9 mouse cellular contexts compared by ENCODE assay signal in genomic region chr12:71748731-71749130, GRCm38 (mm10).
DNase-seq lines count a peak whose midpoint lies in the region; ATAC-seq and TF ChIP-seq lines count a peak whose summit lies in the region.
"Had no signal": no experiment of that assay in that cellular context is flagged by ENCODE, and none has a peak within 500 bp of the region (broad histone marks: within the 10 kb centered on the region; RNA-seq: fewer than 3 reads in every experiment).

No protein-coding gene starts in this region.

- H3K4me2 ChIP-seq in forebrain, embryonic 13.5 days: 0 out of 2 replicates have a peak overlapping the region, but pooled peaks have one; percentile 7
- no peak overlapping the region for H3K4me2 ChIP-seq in intestine, postnatal 0 days (replicated peaks; ENCODE audit: low read depth)

- H3K9me3 ChIP-seq in forebrain, embryonic 13.5 days (replicated peaks): no peaks in the 10 kb centered on the region
- no peaks in the 10 kb centered on the region for H3K9me3 ChIP-seq in forebrain, embryonic 10.5 days
- H3K9me3 ChIP-seq in intestine, postnatal 0 days (ENCODE audit: control insufficient read depth): no peaks in the 10 kb centered on the region

- H3K9ac ChIP-seq in forebrain, embryonic 13.5 days: no peak overlapping the region
- no peak overlapping the region for H3K9ac ChIP-seq in intestine, postnatal 0 days (ENCODE audit: low read depth, low read length)

- no peak overlapping the region for H3K4me3 ChIP-seq in forebrain, embryonic 13.5 days
- no peak overlapping the region for H3K4me3 ChIP-seq in forebrain, embryonic 10.5 days
- no peak overlapping the region for H3K4me3 ChIP-seq in intestine, postnatal 0 days (ENCODE audit: low read depth, low read length)
- H3K4me3 ChIP-seq: erythroblast, embryonic 14.5 days had no signal

- no peak for TF ChIP-seq CTCF in intestine, postnatal 0 days (IDR thresholded peaks at IDR 0.05; ENCODE audit: low read depth)

- peak overlapping the region; percentile 76 for H3K27ac ChIP-seq in forebrain, embryonic 13.5 days
- H3K27ac ChIP-seq in forebrain, embryonic 10.5 days: no peak overlapping the region
- H3K27ac ChIP-seq in intestine, postnatal 0 days (ENCODE audit: low read depth, low read length): peak overlapping the region; percentile 30; the same call in 1 of the 2 replicates

- ATAC-seq in forebrain, embryonic 13.5 days: peak; percentile 72; the same call in 1 of the 2 replicates
- no peak for ATAC-seq in intestine, postnatal 0 days

- no peak for DNase-seq in forebrain, embryonic 10.5 days (ENCODE audit: extremely low spot score, low spot score)
- DNase-seq in cerebellum, adult 8-10 months: peak; percentile 50
- peak; percentile 64 for DNase-seq in gastrocnemius, postnatal 14 days
- peak; percentile 29 to 83 for DNase-seq in left cerebral cortex, adult 8-10 months (ENCODE audit: low spot score in 2 of 2)
- peak; percentile 45 for DNase-seq in ovary, postnatal 36 days (ENCODE audit: low spot score)
- no peak for DNase-seq in thymus, postnatal 36 days

- intact Hi-C loops in gastrocnemius, postnatal 14 days (cut with DNase I; ENCODE audit: low total_unique reads): loop anchor here (5.0 kb wide), 1 partner anchor 674 kb away; no protein-coding TSS in a partner anchor

- H3K27me3 ChIP-seq in forebrain, embryonic 13.5 days: no peaks in the 10 kb centered on the region
- H3K27me3 ChIP-seq in forebrain, embryonic 10.5 days (ENCODE audit: poor library complexity, severe bottlenecking): no peaks in the 10 kb centered on the region
- H3K27me3 ChIP-seq in intestine, postnatal 0 days (replicated peaks; ENCODE audit: control insufficient read depth, insufficient read depth, low read length): no peaks in the 10 kb centered on the region

- H3K36me3 ChIP-seq in forebrain, embryonic 13.5 days (ENCODE audit: poor library complexity, severe bottlenecking): no peaks in the 10 kb centered on the region
- H3K36me3 ChIP-seq in forebrain, embryonic 10.5 days (replicated peaks): no peaks in the 10 kb centered on the region
- H3K36me3 ChIP-seq in intestine, postnatal 0 days (ENCODE audit: control insufficient read depth, insufficient read depth): no peaks in the 10 kb centered on the region

- H3K4me1 ChIP-seq in forebrain, embryonic 13.5 days: peaks cover 9% of the 10 kb centered on the region
- H3K4me1 ChIP-seq in forebrain, embryonic 10.5 days: peaks cover 9% of the 10 kb centered on the region; the same call in 1 of the 2 replicates
- no peaks in the 10 kb centered on the region for H3K4me1 ChIP-seq in intestine, postnatal 0 days (replicated peaks; ENCODE audit: control insufficient read depth, insufficient read depth, low read length)

- 84% methylated on average over 4 of the region's 4 CpGs for WGBS in forebrain, embryonic 13.5 days
- 79% methylated on average over 4 of the region's 4 CpGs for WGBS in forebrain, embryonic 10.5 days
- WGBS in intestine, postnatal 0 days: 42% methylated on average over 4 of the region's 4 CpGs

Comparison
In these comparisons a context has a peak if more than half of its experiments do, and no peak if none do; other contexts are left out.
1. DNase-seq: peak in cerebellum, adult 8-10 months (single experiment), gastrocnemius, postnatal 14 days (single experiment), left cerebral cortex, adult 8-10 months (2 of 2) and ovary, postnatal 36 days (single experiment); none in forebrain, embryonic 10.5 days (single experiment) and thymus, postnatal 36 days (0 of 2).